Mouse (Mus musculus) midbrain, embryonic 16.5 days (tissue): ENCODE data around the gene Fam69b. TPM values are rescaled to one million over a fixed set of nuclear protein-coding genes. Genes with fewer than 3 reads are reported as not detected.

Source experiments
- ATAC-seq: fragments of 200-750 bp; cut with Nextera tagmentation; 2 replicates; pipeline ENCODE4 v1.8.0; 2017; ENCODE audit warnings: moderate TSS enrichment
- H3K27ac ChIP-seq: fragments of 300-500 bp; sonication (generic); 2 replicates; pipeline ENCODE4 v1.5.1; 2014; ENCODE audit warnings: mild to moderate bottlenecking, low read length, mixed read lengths
- H3K27me3 ChIP-seq: fragments of 300-500 bp; sonication (generic); 2 replicates; pipeline ENCODE4 v1.6.1; 2014; ENCODE audit warnings: low read depth, low read length, mixed read lengths; ENCODE audit not compliant: control insufficient read depth, insufficient read depth
- H3K36me3 ChIP-seq: fragments of 300-500 bp; sonication (generic); 2 replicates; pipeline ENCODE4 v1.6.1; 2014; ENCODE audit warnings: mild to moderate bottlenecking, low read length, moderate library complexity, mixed read lengths; ENCODE audit not compliant: control insufficient read depth, insufficient read depth
- H3K4me1 ChIP-seq: fragments of 300-500 bp; sonication (generic); 2 replicates; pipeline ENCODE4 v1.6.1; 2014; ENCODE audit warnings: mild to moderate bottlenecking, low read length, mixed read lengths; ENCODE audit not compliant: control insufficient read depth, insufficient read depth
- H3K4me2 ChIP-seq: fragments of 300-500 bp; sonication (generic); 2 replicates; pipeline ENCODE4 v1.6.1; 2014; ENCODE audit warnings: mild to moderate bottlenecking, low read length, mixed read lengths
- H3K4me3 ChIP-seq: fragments of 300-500 bp; sonication (generic); 2 replicates; pipeline ENCODE4 v1.5.1; 2014; ENCODE audit warnings: low read depth, mild to moderate bottlenecking, low read length, moderate library complexity, mixed read lengths
- H3K9ac ChIP-seq: fragments of 300-500 bp; sonication (generic); 2 replicates; pipeline ENCODE4 v1.6.1; 2014; ENCODE audit warnings: low read depth, low read length, mixed read lengths
- H3K9me3 ChIP-seq: fragments of 300-500 bp; sonication (generic); replicated peaks from 2 replicates; pipeline ENCODE4 v1.6.1; 2014; ENCODE audit warnings: mild to moderate bottlenecking, low read length, mixed read lengths; ENCODE audit not compliant: control insufficient read depth, poor library complexity, severe bottlenecking
- WGBS: fragments of 180-500 bp; shearing (Covaris S2); extraction: QIAGEN DNeasy Blood & Tissue Kit; methylation state at CpG from one replicate; pipeline ENCODE4 v1.1.7; 2014; 5-methylcytosine and 5-hydroxymethylcytosine counted together
- polyA plus RNA-seq: library from polyadenylated mRNA; unstranded; fragments of >200 nt; fragmentation: Nextera tagmentation; extraction: Ambion mirVana; gene quantifications from 2 replicates; pipeline ENCODE4 v1.2.1, GENCODE M21; 2015

Fam69b gene
- polyA plus RNA-seq, 1 experiment from 2014 or later: 155 TPM

GRCm38 (mm10) chr2:26611896-26612295, 16.4 kb upstream of the Fam69b start:
- ATAC-seq: no peak
- no peak overlapping the region for H3K4me2 ChIP-seq
- H3K9ac ChIP-seq: no peak overlapping the region
- no peak overlapping the region for H3K4me3 ChIP-seq
- no peaks in the 10 kb centered on the region; the same call in 1 of the 2 replicates for H3K4me1 ChIP-seq
- no peaks in the 10 kb centered on the region for H3K27me3 ChIP-seq
- no peak overlapping the region for H3K27ac ChIP-seq
- H3K36me3 ChIP-seq: no peaks in the 10 kb centered on the region
- H3K9me3 ChIP-seq: no peaks in the 10 kb centered on the region

GRCm38 (mm10) chr2:26614903-26615302, 13.4 kb upstream of the Fam69b start:
- Histone ChIP-seq H3K27ac (no peak overlapping the region), H3K36me3 (no peaks in the 10 kb centered on the region), H3K4me1 (no peaks in the 10 kb centered on the region), H3K4me3 (no peak overlapping the region), H3K27me3 (no peaks in the 10 kb centered on the region), H3K9me3 (no peaks in the 10 kb centered on the region), H3K4me2 (no peak overlapping the region), H3K9ac (no peak overlapping the region)
- ATAC-seq: no peak
- 86% methylated on average over 5 of the region's 5 CpGs for WGBS

- ATAC-seq: no peak
- H3K4me3 ChIP-seq: no peak overlapping the region
- no peaks in the 10 kb centered on the region for H3K9me3 ChIP-seq
- H3K4me2 ChIP-seq: no peak overlapping the region
- WGBS: 86% methylated on average over 4 of the region's 4 CpGs
- no peak overlapping the region for H3K27ac ChIP-seq
- no peaks in the 10 kb centered on the region for H3K27me3 ChIP-seq
- no peaks in the 10 kb centered on the region for H3K4me1 ChIP-seq
- no peak overlapping the region for H3K9ac ChIP-seq
- no peaks in the 10 kb centered on the region for H3K36me3 ChIP-seq
Measured at GRCm38 (mm10) chr2:26615459-26616124, 12.7 kb upstream of the Fam69b start.

GRCm38 (mm10) chr2:26617331-26617730, 10.9 kb upstream of the Fam69b start:
- H3K9me3 ChIP-seq: no peaks in the 10 kb centered on the region
- H3K4me2 ChIP-seq: no peak overlapping the region
- ATAC-seq: no peak
- H3K9ac ChIP-seq: no peak overlapping the region
- H3K27me3 ChIP-seq: no peaks in the 10 kb centered on the region
- no peak overlapping the region for H3K4me3 ChIP-seq
- no peak overlapping the region for H3K27ac ChIP-seq
- 82% methylated on average over 6 of the region's 6 CpGs for WGBS
- no peaks in the 10 kb centered on the region for H3K36me3 ChIP-seq
- no peaks in the 10 kb centered on the region for H3K4me1 ChIP-seq

- H3K36me3 ChIP-seq: no peaks in the 10 kb centered on the region
- H3K9ac ChIP-seq: no peak overlapping the region
- no peaks in the 10 kb centered on the region for H3K9me3 ChIP-seq
- 53% methylated on average over 7 of the region's 7 CpGs for WGBS
- no peaks in the 10 kb centered on the region for H3K27me3 ChIP-seq
- ATAC-seq: no peak
- H3K27ac ChIP-seq: no peak overlapping the region
- H3K4me2 ChIP-seq: no peak overlapping the region
- no peaks in the 10 kb centered on the region for H3K4me1 ChIP-seq
- H3K4me3 ChIP-seq: no peak overlapping the region
Measured at GRCm38 (mm10) chr2:26617928-26618327, 10.3 kb upstream of the Fam69b start.

- no peak overlapping the region for H3K4me3 ChIP-seq
- H3K9ac ChIP-seq: no peak overlapping the region
- H3K9me3 ChIP-seq: no peaks in the 10 kb centered on the region
- H3K4me1 ChIP-seq: no peaks in the 10 kb centered on the region
- no peak for ATAC-seq
- H3K4me2 ChIP-seq: no peak overlapping the region
- WGBS: 38% methylated on average over 2 of the region's 2 CpGs
- no peak overlapping the region for H3K27ac ChIP-seq
- no peaks in the 10 kb centered on the region for H3K27me3 ChIP-seq
- H3K36me3 ChIP-seq: no peaks in the 10 kb centered on the region
Measured at GRCm38 (mm10) chr2:26621246-26621645, 7.0 kb upstream of the Fam69b start.

GRCm38 (mm10) chr2:26622984-26623383, 5.3 kb upstream of the Fam69b start:
- H3K36me3 ChIP-seq: no peaks in the 10 kb centered on the region
- WGBS: 59% methylated on average over 5 of the region's 5 CpGs
- H3K4me1 ChIP-seq: peaks cover 3% of the 10 kb centered on the region; the same call in 1 of the 2 replicates
- H3K27me3 ChIP-seq: no peaks in the 10 kb centered on the region
- H3K9me3 ChIP-seq: no peaks in the 10 kb centered on the region
- H3K9ac ChIP-seq: no peak overlapping the region
- ATAC-seq: no peak
- no peak overlapping the region for H3K4me2 ChIP-seq
- no peak overlapping the region for H3K27ac ChIP-seq
- H3K4me3 ChIP-seq: no peak overlapping the region

GRCm38 (mm10) chr2:26625419-26625818, 2.8 kb upstream of the Fam69b start:
- Histone ChIP-seq H3K4me1 (peaks cover 18% of the 10 kb centered on the region), H3K27me3 (no peaks in the 10 kb centered on the region), H3K4me2 (no peak overlapping the region), H3K9ac (no peak overlapping the region), H3K4me3 (no peak overlapping the region), H3K36me3 (no peaks in the 10 kb centered on the region), H3K27ac (no peak overlapping the region), H3K9me3 (no peaks in the 10 kb centered on the region)
- 79% methylated on average over 3 of the region's 3 CpGs for WGBS
- no peak for ATAC-seq

GRCm38 (mm10) chr2:26626081-26626480, 2.2 kb upstream of the Fam69b start:
- no peak for ATAC-seq
- WGBS: 76% methylated on average over 3 of the region's 3 CpGs
- H3K4me1 ChIP-seq: peaks cover 25% of the 10 kb centered on the region
- no peak overlapping the region for H3K27ac ChIP-seq
- no peaks in the 10 kb centered on the region for H3K27me3 ChIP-seq
- no peak overlapping the region for H3K4me3 ChIP-seq
- no peak overlapping the region for H3K4me2 ChIP-seq
- no peak overlapping the region for H3K9ac ChIP-seq
- H3K9me3 ChIP-seq: no peaks in the 10 kb centered on the region
- H3K36me3 ChIP-seq: no peaks in the 10 kb centered on the region
